Mouse (Mus musculus) heart, embryonic 14.5 days (tissue): ENCODE results near the gene Dock9. TPM values are rescaled to one million over a fixed set of nuclear protein-coding genes. Genes with fewer than 3 reads are reported as not detected.

Experiments
- ATAC-seq: fragments of 200-750 bp; cut with Nextera tagmentation; 2 replicates; pipeline ENCODE4 v1.8.0; 2017; ENCODE audit warnings: low read depth, moderate TSS enrichment; ENCODE audit not compliant: insufficient number of reproducible peaks, insufficient read depth, low FRiP score
- H3K27ac ChIP-seq, 2 experiments: fragments of 200-500 bp in 1 of 2; fragments of 300-500 bp in 1 of 2; sonication (generic) in 1 of 2; replicated peaks in 1 of 2; 2 replicates each; pipeline ENCODE4 v1.5.1; 2012 to 2014; ENCODE audit warnings: low read depth in 2 of 2, low read length in 2 of 2, control low read depth in 1 of 2, mild to moderate bottlenecking in 1 of 2, mixed read lengths in 1 of 2; ENCODE audit not compliant: control insufficient read depth in 1 of 2, insufficient read depth in 1 of 2
- H3K27me3 ChIP-seq: fragments of 300-500 bp; sonication (generic); 2 replicates; pipeline ENCODE4 v1.6.1; 2014; ENCODE audit warnings: mild to moderate bottlenecking, low read length, control low read depth; ENCODE audit not compliant: control insufficient read depth, insufficient read depth
- H3K36me3 ChIP-seq: fragments of 300-500 bp; sonication (generic); 2 replicates; pipeline ENCODE4 v1.6.1; 2014; ENCODE audit warnings: mild to moderate bottlenecking, control low read depth, low read length, mixed read lengths; ENCODE audit not compliant: control insufficient read depth, insufficient read depth
- H3K4me1 ChIP-seq, 2 experiments: fragments of 200-500 bp in 1 of 2; fragments of 300-500 bp in 1 of 2; sonication (generic) in 1 of 2; 2 replicates each; pipeline ENCODE4 v1.6.1; 2012 to 2014; ENCODE audit warnings: low read length in 2 of 2, control low read depth in 1 of 2, mixed read lengths in 1 of 2; ENCODE audit not compliant: control insufficient read depth in 2 of 2, insufficient read depth in 2 of 2
- H3K4me2 ChIP-seq: fragments of 300-500 bp; sonication (generic); 2 replicates; pipeline ENCODE4 v1.6.1; 2014; ENCODE audit warnings: mild to moderate bottlenecking, low read length
- H3K4me3 ChIP-seq, 2 experiments: fragments of 200-500 bp in 1 of 2; fragments of 300-500 bp in 1 of 2; sonication (generic) in 1 of 2; 2 replicates each; pipeline ENCODE4 v1.5.1; 2012 to 2014; ENCODE audit warnings: low read length in 2 of 2, mild to moderate bottlenecking in 2 of 2, control low read depth in 1 of 2, low read depth in 1 of 2, moderate library complexity in 1 of 2; ENCODE audit not compliant: control insufficient read depth in 1 of 2, insufficient read depth in 1 of 2
- H3K9ac ChIP-seq: fragments of 300-500 bp; sonication (generic); 2 replicates; pipeline ENCODE4 v1.6.1; 2014; ENCODE audit warnings: mild to moderate bottlenecking, low read length
- H3K9me3 ChIP-seq: fragments of 300-500 bp; sonication (generic); 2 replicates; pipeline ENCODE4 v1.6.1; 2016; ENCODE audit warnings: low read length, control low read depth; ENCODE audit not compliant: control insufficient read depth
- WGBS: fragments of 180-500 bp; shearing (Covaris S2); extraction: QIAGEN DNeasy Blood & Tissue Kit; methylation state at CpG from one replicate; pipeline ENCODE4 v1.1.7; 2014; 5-methylcytosine and 5-hydroxymethylcytosine counted together
- polyA plus RNA-seq: library from polyadenylated mRNA; unstranded; fragments of >200 nt; fragmentation: Nextera tagmentation; extraction: Ambion mirVana; gene quantifications from 2 replicates; pipeline ENCODE4 v1.2.1, GENCODE M21; 2014

Gene Dock9
- polyA plus RNA-seq, 1 experiment from 2014 or later, result 8.4 TPM

DNA sequence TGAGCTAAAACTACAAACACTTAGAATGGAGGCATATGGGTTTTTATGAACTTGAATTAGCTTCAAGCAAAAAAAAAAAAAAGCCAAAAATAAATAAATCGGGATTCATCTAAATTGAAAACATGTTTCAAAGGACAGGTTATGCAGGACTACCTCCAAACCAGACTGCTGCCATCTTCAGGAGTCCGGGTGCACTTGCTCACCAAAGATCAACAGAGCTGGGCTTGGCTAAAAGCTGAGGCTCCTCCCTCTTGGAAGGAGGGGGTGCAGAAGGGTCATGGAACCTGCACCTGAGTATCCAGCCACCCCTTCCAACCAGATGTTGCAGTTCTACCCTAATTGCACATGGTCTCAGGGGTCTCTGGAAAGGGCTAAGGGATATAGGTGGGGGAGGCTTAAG is 3.3 kb upstream of the Dock9 start:
- Histone ChIP-seq H3K4me1 (peaks cover 0 to 3% of the 10 kb centered on the region in 2 experiments; a peak in 2 of 4 replicates), H3K27me3 (no peaks in the 10 kb centered on the region; the same call in 1 of the 2 replicates), H3K27ac (no peak overlapping the region), H3K9me3 (no peaks in the 10 kb centered on the region), H3K4me3 (no peak overlapping the region), H3K36me3 (no peaks in the 10 kb centered on the region), H3K9ac (no peak overlapping the region), H3K4me2 (no peak overlapping the region)
- ATAC-seq, result no peak
- WGBS, result 18% methylated on average over 2 of the region's 2 CpGs

DNA sequence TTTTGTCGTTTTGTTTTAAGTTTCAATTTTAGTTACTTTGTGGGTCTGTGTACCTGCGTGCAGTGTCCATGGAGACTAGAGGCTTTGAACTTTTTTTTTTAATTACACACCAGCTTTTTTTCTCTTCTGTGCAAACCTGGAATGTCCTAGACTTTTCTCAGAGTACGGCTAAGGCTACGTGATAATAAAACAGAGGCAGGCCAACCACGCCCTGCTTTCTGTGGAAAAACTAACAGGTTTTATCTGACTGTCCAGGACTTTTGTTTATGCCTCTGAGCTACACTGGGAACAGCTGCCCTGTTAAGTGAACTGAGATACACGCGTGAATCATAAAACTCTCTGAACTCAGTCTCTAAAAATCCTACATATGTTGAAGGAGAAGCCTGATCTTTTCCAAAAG is 1.5 kb upstream of the Dock9 start:
- H3K4me2 ChIP-seq, result peak overlapping the region; percentile 84
- H3K9ac ChIP-seq, result no peak overlapping the region
- 62% methylated on average over 7 of the region's 7 CpGs for WGBS
- peaks cover 0 to 3% of the 10 kb centered on the region in 2 experiments; a peak in 2 of 4 replicates for H3K4me1 ChIP-seq
- H3K27ac ChIP-seq, result no peak overlapping the region
- H3K9me3 ChIP-seq, result no peaks in the 10 kb centered on the region
- H3K36me3 ChIP-seq, result no peaks in the 10 kb centered on the region
- H3K27me3 ChIP-seq, result no peaks in the 10 kb centered on the region; the same call in 1 of the 2 replicates
- H3K4me3 ChIP-seq, result no peak overlapping the region
- ATAC-seq, result no peak

DNA sequence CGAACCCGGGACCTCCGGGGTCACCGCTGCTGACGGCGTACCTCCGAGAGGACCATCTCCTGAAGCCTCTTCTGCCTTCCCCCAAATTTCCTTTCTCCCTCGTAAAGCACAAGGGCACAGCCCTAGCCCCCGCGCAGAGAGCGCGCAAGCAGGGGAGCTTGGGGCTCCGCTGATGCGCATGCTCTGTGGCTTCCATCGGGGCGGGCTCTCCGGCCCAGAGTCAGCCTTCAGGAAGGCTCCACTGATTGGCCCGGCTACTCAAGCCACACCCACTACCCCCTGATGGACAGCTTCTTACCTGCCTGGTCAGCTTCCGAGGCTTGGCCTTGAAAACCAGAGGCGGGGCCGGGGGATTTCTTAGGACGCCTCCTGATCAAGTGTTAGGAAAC is 768 bp upstream of the Dock9 start:
- H3K27me3 ChIP-seq, result no peaks in the 10 kb centered on the region; the same call in 1 of the 2 replicates
- H3K4me3 ChIP-seq, result peak overlapping the region; percentile 62 to 71
- ATAC-seq, result peak; percentile 83
- peak overlapping the region; percentile 79 to 81 for H3K27ac ChIP-seq
- peaks cover 0 to 3% of the 10 kb centered on the region in 2 experiments; a peak in 2 of 4 replicates for H3K4me1 ChIP-seq
- no peaks in the 10 kb centered on the region for H3K36me3 ChIP-seq
- H3K9ac ChIP-seq, result peak overlapping the region; percentile 73
- H3K9me3 ChIP-seq, result no peaks in the 10 kb centered on the region
- H3K4me2 ChIP-seq, result peak overlapping the region; percentile 84
- whole genome bisulfite sequencing, result under 1% methylated on average over 19 of the region's 22 CpGs

DNA sequence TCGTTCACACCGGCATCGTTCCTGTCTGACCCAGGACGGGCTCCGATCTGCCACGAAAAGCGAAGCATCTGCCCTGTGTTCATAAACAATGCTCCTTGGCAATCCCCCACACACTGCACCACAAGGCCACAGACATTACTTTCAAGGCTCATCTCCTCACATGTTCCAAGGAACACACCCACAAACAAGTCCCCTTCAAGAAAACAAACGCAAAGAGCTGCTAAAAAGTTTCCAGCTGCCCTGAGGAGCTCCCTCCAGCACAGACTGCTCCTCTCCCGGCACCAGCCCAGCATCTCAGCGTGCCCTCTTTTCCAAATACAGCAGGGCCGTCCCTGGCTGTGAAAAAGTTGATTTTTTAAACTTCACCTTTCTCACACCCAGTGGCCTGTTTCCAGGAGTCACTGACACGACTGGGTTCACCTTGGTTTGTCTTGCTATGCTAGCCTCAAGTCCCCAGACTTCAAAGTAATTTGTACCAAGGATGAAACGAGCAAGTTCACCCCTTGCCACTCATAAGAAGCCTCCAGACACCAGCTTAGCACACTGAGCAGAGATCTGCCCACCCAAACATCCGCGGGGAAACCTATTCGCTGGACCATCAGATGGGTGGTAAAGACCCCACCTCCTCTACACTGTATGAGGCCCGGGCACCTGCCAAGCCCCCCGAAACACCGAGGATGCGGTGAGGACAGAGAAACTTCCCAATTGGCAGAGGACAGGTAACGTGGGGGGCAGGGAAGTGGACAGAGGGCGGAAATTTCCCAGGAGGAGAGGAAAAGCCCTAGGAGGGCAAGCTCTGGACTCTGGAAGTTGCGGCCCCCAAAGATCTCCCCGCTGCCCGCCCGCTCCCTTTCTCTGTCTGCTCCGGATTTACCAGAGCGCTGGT is 823 bp downstream of the Dock9 start:
- H3K4me3 ChIP-seq, result peak overlapping the region; percentile 62 to 71
- peak overlapping the region; percentile 8 to 81; a peak in 2 of 4 replicates for H3K27ac ChIP-seq
- peaks cover 0 to 3% of the 10 kb centered on the region in 2 experiments; a peak in 2 of 4 replicates for H3K4me1 ChIP-seq
- H3K27me3 ChIP-seq, result no peaks in the 10 kb centered on the region; the same call in 1 of the 2 replicates
- H3K36me3 ChIP-seq, result no peaks in the 10 kb centered on the region
- ATAC-seq, result no peak
- whole genome bisulfite sequencing, result 10% methylated on average over 28 of the region's 28 CpGs
- H3K9ac ChIP-seq, result peak overlapping the region; percentile 73
- H3K9me3 ChIP-seq, result no peaks in the 10 kb centered on the region
- H3K4me2 ChIP-seq, result peak overlapping the region; percentile 84

DNA sequence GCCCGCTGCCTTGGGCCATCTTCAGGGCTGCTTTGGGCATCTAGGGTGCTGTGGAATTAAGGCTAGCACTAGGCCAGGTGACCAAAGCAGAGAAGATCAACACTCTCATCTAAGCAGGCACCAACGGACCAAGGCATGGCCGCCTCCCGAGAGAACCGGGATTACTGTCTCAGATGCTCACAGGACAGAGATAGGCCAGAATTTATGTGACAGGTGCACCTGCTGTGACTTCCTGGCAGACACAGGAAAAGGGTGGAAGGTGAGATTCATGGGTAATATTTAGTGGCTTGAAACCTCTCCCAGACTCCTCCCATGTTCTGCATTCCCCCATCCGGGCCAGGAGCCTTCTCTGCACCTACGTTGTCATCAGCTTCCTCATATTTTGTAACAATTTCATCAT is 2.1 kb downstream of the Dock9 start:
- no peaks in the 10 kb centered on the region for H3K36me3 ChIP-seq
- ATAC-seq, result no peak
- no peak overlapping the region for H3K4me2 ChIP-seq
- no peak overlapping the region for H3K9ac ChIP-seq
- no peaks in the 10 kb centered on the region; the same call in 1 of the 2 replicates for H3K27me3 ChIP-seq
- peaks cover 0 to 3% of the 10 kb centered on the region in 2 experiments; a peak in 2 of 4 replicates for H3K4me1 ChIP-seq
- no peak overlapping the region for H3K4me3 ChIP-seq
- H3K27ac ChIP-seq, result no peak overlapping the region
- no peaks in the 10 kb centered on the region for H3K9me3 ChIP-seq
- 82% methylated on average over 7 of the region's 7 CpGs for WGBS

DNA sequence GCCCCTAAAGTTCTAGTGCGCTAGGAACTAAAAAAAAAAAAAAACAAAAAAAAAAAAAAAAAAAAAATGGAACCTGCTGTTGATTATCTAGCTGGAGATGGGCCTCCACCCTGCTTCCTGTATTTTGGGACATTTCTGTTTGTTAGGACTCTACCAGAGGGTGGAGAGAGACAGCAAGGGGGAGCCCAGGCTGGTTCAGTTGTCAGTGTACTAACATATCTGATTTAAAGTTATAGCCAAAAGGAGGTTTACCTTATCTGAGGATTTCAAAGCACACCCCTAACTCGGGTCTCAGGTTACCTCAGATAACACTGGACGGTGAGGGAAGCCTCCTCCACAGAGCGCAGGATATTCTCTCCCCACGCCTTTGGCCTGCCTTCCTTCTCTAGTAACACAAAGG is 4.0 kb downstream of the Dock9 start:
- Histone ChIP-seq H3K36me3 (no peaks in the 10 kb centered on the region), H3K4me2 (no peak overlapping the region)
- 40% methylated on average over 5 of the region's 5 CpGs for WGBS

DNA sequence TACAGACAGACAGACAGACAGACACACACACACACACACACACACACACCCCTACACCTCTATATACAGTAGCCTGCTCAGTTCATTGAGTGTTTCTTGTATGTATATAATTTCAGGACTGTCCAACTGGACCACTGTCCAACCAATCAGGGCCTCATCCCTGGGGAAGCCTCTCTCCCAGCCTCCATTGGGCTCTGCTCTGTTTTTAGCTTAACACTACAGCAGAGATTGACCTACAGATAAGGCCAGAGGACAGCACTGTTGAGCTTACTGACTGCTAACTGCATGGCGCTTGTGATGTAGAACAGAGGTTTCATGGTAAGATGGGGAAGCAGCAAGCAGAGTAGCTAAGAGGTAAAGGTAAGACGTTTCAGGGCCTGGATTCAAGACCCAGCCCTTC is 5.7 kb downstream of the Dock9 start:
- Histone ChIP-seq H3K9ac (no peak overlapping the region), H3K36me3 (no peaks in the 10 kb centered on the region), H3K9me3 (no peaks in the 10 kb centered on the region), H3K27me3 (no peaks in the 10 kb centered on the region; the same call in 1 of the 2 replicates), H3K27ac (no peak overlapping the region), H3K4me3 (no peak overlapping the region), H3K4me1 (peaks cover 0 to under 1% of the 10 kb centered on the region in 2 experiments; a peak in 1 of 4 replicates), H3K4me2 (no peak overlapping the region)
- ATAC-seq, result no peak
- WGBS, result 49% methylated on average over 2 of the region's 2 CpGs

More for the DNA sequence above, 4.0 kb downstream of the Dock9 start:
- Histone ChIP-seq H3K27ac (no peak overlapping the region), H3K27me3 (no peaks in the 10 kb centered on the region; the same call in 1 of the 2 replicates), H3K4me1 (peaks cover 0 to 3% of the 10 kb centered on the region in 2 experiments; a peak in 2 of 4 replicates), H3K9ac (no peak overlapping the region), H3K4me3 (no peak overlapping the region), H3K9me3 (no peaks in the 10 kb centered on the region)
- ATAC-seq, result no peak
